ENCODE assay signal across 11 mouse cellular contexts in genomic region chr10:126813051-126813593, GRCm38 (mm10).
DNase-seq lines count a peak whose midpoint lies in the region; ATAC-seq and TF ChIP-seq lines count a peak whose summit lies in the region.
"Had no signal": no experiment of that assay in that cellular context is flagged by ENCODE, and none has a peak within 500 bp of the region (broad histone marks: within the 10 kb centered on the region; RNA-seq: fewer than 3 reads in every experiment).

No protein-coding gene starts in this region.

- H3K27ac ChIP-seq in cerebellum, adult 2 months (ENCODE audit: insufficient read depth, low read length): no peak overlapping the region
- no peak overlapping the region for H3K27ac ChIP-seq in left cerebral cortex, adult 2 months
- no peak overlapping the region for H3K27ac ChIP-seq in heart, embryonic 12.5 days (ENCODE audit: poor library complexity, severe bottlenecking)
- H3K27ac ChIP-seq: liver, embryonic 15.5 days had no signal

- no peak overlapping the region for H3K4me2 ChIP-seq in heart, embryonic 12.5 days
- H3K4me2 ChIP-seq: liver, embryonic 15.5 days had no signal

- H3K4me3 ChIP-seq in cerebellum, adult 2 months (replicated peaks; ENCODE audit: insufficient read depth, low read depth, low read length): no peak overlapping the region
- no peak overlapping the region for H3K4me3 ChIP-seq in left cerebral cortex, adult 2 months
- H3K4me3 ChIP-seq in heart, embryonic 12.5 days: no peak overlapping the region
- H3K4me3 ChIP-seq: liver, embryonic 15.5 days had no signal

- 0 out of 2 replicates have a peak, but pooled peaks cover 3% of the 10 kb centered on the region for H3K9me3 ChIP-seq in heart, embryonic 12.5 days (replicated peaks)
- H3K9me3 ChIP-seq: liver, embryonic 15.5 days had no signal

- intact Hi-C loops in left cerebral cortex, adult 2 months (cut with DNase I): no loop called here
- intact Hi-C loops in left cerebral cortex, postnatal 36 days (cut with DNase I): no loop called here

- no peak for TF ChIP-seq POLR2A in cerebellum, adult 2 months (IDR thresholded peaks at IDR 0.05; ENCODE audit: borderline replicate concordance, insufficient read depth, low read length)

- 96% methylated on average over 6 of the region's 6 CpGs for WGBS in cerebellum, adult 2 months
- WGBS in heart, embryonic 12.5 days: 81% methylated on average over 6 of the region's 6 CpGs

- TF ChIP-seq CTCF in cerebellum, adult 2 months (IDR thresholded peaks at IDR 0.05; ENCODE audit: borderline replicate concordance, insufficient read depth, low read depth, low read length): peak; percentile 8; the same call in 1 of the 2 replicates
- peak; percentile 44 for TF ChIP-seq CTCF in left cerebral cortex, adult 2 months (IDR thresholded peaks at IDR 0.05)

- ATAC-seq in granulocyte monocyte progenitor cell, adult 5-6 weeks (replicated peaks; ENCODE audit: poor library complexity, severe bottlenecking): peak; percentile 80
- no peak for ATAC-seq in heart, embryonic 12.5 days (ENCODE audit: insufficient number of reproducible peaks, low FRiP score)

- no peaks in the 10 kb centered on the region for H3K36me3 ChIP-seq in heart, embryonic 12.5 days
- H3K36me3 ChIP-seq: liver, embryonic 15.5 days had no signal

- H3K27me3 ChIP-seq in cerebellum, adult 2 months (ENCODE audit: control insufficient read depth, insufficient read depth, low read length): no peaks in the 10 kb centered on the region
- no peaks in the 10 kb centered on the region for H3K27me3 ChIP-seq in heart, embryonic 12.5 days (replicated peaks)
- H3K27me3 ChIP-seq: liver, embryonic 15.5 days had no signal

- H3K4me1 ChIP-seq in cerebellum, adult 2 months (ENCODE audit: control insufficient read depth, insufficient read depth, low read length): no peaks in the 10 kb centered on the region
- 0 out of 2 replicates have a peak, but pooled peaks cover 6% of the 10 kb centered on the region for H3K4me1 ChIP-seq in heart, embryonic 12.5 days (replicated peaks)
- H3K4me1 ChIP-seq: liver, embryonic 15.5 days had no signal

- H3K9ac ChIP-seq in heart, embryonic 12.5 days: no peak overlapping the region
- H3K9ac ChIP-seq: liver, embryonic 15.5 days had no signal

- no peak for DNase-seq in cerebellum, adult 2 months
- DNase-seq in cerebellum, postnatal 10 days: no peak
- no peak for DNase-seq in left cerebral cortex, adult 2 months (ENCODE audit: extremely low spot score in 1 of 2, low spot score in 2 of 2)
- DNase-seq in left cerebral cortex, postnatal 36 days (ENCODE audit: low spot score in 2 of 2): no peak
- peak; percentile 4 to 5 for DNase-seq in B cell, adult 2 months
- DNase-seq in ovary, postnatal 14 days (ENCODE audit: low spot score): no peak
- DNase-seq: adrenal gland, adult 8-10 months; kidney, adult 11 months had no signal

Comparison
In these comparisons a context has a peak if more than half of its experiments do, and no peak if none do; other contexts are left out.
1. DNase-seq: peak in B cell, adult 2 months (2 of 2); none in cerebellum, adult 2 months (0 of 2), cerebellum, postnatal 10 days (0 of 2), left cerebral cortex, adult 2 months (0 of 2), left cerebral cortex, postnatal 36 days (0 of 2) and ovary, postnatal 14 days (single experiment).